Mouse (Mus musculus) heart, embryonic 12.5 days (tissue): ENCODE measurements at regions not wholly inside any gene's neighbourhood (a gene's known extent, or its start where the extent isn't known, plus 50 kb on each side); places are given as distances from the start of the nearest gene placed in this dataset.
A peak's percentile ranks its signal among the peaks of the same experiment; 100 is the strongest.

ENCODE experiments used
- ATAC-seq: fragments of 200-750 bp; cut with Nextera tagmentation; 2 replicates; pipeline ENCODE4 v1.8.0; 2017; ENCODE audit warnings: moderate TSS enrichment, moderate library complexity; ENCODE audit not compliant: insufficient number of reproducible peaks, low FRiP score
- H3K27ac ChIP-seq: fragments of 300-500 bp; sonication (generic); 2 replicates; pipeline ENCODE4 v1.5.1; 2016; ENCODE audit warnings: mild to moderate bottlenecking, moderate library complexity; ENCODE audit not compliant: poor library complexity, severe bottlenecking
- H3K27me3 ChIP-seq: fragments of 300-500 bp; sonication (generic); replicated peaks from 2 replicates; pipeline ENCODE4 v1.6.1; 2016; ENCODE audit warnings: mild to moderate bottlenecking, moderate library complexity
- H3K36me3 ChIP-seq: fragments of 300-500 bp; sonication (generic); 2 replicates; pipeline ENCODE4 v1.6.1; 2016; ENCODE audit warnings: mild to moderate bottlenecking, moderate library complexity
- H3K4me1 ChIP-seq: fragments of 300-500 bp; sonication (generic); replicated peaks from 2 replicates; pipeline ENCODE4 v1.6.1; 2016; ENCODE audit warnings: mild to moderate bottlenecking
- H3K4me2 ChIP-seq: fragments of 300-500 bp; sonication (generic); 2 replicates; pipeline ENCODE4 v1.6.1; 2016; ENCODE audit warnings: mild to moderate bottlenecking, moderate library complexity
- H3K4me3 ChIP-seq: fragments of 300-500 bp; sonication (generic); 2 replicates; pipeline ENCODE4 v1.5.1; 2016; ENCODE audit warnings: mild to moderate bottlenecking
- H3K9ac ChIP-seq: fragments of 300-500 bp; sonication (generic); 2 replicates; pipeline ENCODE4 v1.6.1; 2016; ENCODE audit warnings: mild to moderate bottlenecking, moderate library complexity
- H3K9me3 ChIP-seq: fragments of 300-500 bp; sonication (generic); replicated peaks from 2 replicates; pipeline ENCODE4 v1.6.1; 2016; ENCODE audit warnings: mild to moderate bottlenecking, moderate library complexity
- WGBS: fragments of 180-500 bp; shearing (Covaris S2); methylation state at CpG from one replicate; pipeline ENCODE4 v1.1.7; 2016; 5-methylcytosine and 5-hydroxymethylcytosine counted together

- no peaks in the 10 kb centered on the region for H3K9me3 ChIP-seq
- no peak overlapping the region for H3K27ac ChIP-seq
- no peaks in the 10 kb centered on the region for H3K27me3 ChIP-seq
- no peak overlapping the region for H3K4me3 ChIP-seq
- H3K36me3 ChIP-seq, result no peaks in the 10 kb centered on the region
- H3K9ac ChIP-seq, result no peak overlapping the region
- no peak for ATAC-seq
- no peak overlapping the region for H3K4me2 ChIP-seq
- H3K4me1 ChIP-seq, result peaks cover 48% of the 10 kb centered on the region
- WGBS, result 68% methylated on average over 3 of the region's 3 CpGs
Measured at GRCm38 (mm10) chr12:25165650-25166049, 68.7 kb upstream of the Id2 start.

- H3K27ac ChIP-seq, result no peak overlapping the region
- no peak overlapping the region for H3K4me3 ChIP-seq
- 69% methylated on average over 1 of the region's 1 CpGs for whole genome bisulfite sequencing
- H3K4me1 ChIP-seq, result peaks cover 48% of the 10 kb centered on the region
- no peak for ATAC-seq
- no peak overlapping the region for H3K9ac ChIP-seq
- no peaks in the 10 kb centered on the region for H3K9me3 ChIP-seq
- no peak overlapping the region for H3K4me2 ChIP-seq
- H3K27me3 ChIP-seq, result no peaks in the 10 kb centered on the region
- no peaks in the 10 kb centered on the region for H3K36me3 ChIP-seq
Measured at GRCm38 (mm10) chr12:25164724-25165123, 67.8 kb upstream of the Id2 start.

GRCm38 (mm10) chr12:25163541-25163940 lies 66.6 kb upstream of the Id2 start:
- peaks cover 48% of the 10 kb centered on the region for H3K4me1 ChIP-seq
- WGBS, result 19% methylated on average over 6 of the region's 6 CpGs
- no peak overlapping the region for H3K4me2 ChIP-seq
- H3K9me3 ChIP-seq, result no peaks in the 10 kb centered on the region
- H3K4me3 ChIP-seq, result no peak overlapping the region
- H3K27ac ChIP-seq, result no peak overlapping the region
- no peaks in the 10 kb centered on the region for H3K36me3 ChIP-seq
- H3K27me3 ChIP-seq, result no peaks in the 10 kb centered on the region
- no peak for ATAC-seq
- 0 out of 2 replicates have a peak overlapping the region, but pooled peaks have one; percentile 51 for H3K9ac ChIP-seq

- Histone ChIP-seq H3K4me3 (no peak overlapping the region), H3K9me3 (no peaks in the 10 kb centered on the region), H3K27me3 (no peaks in the 10 kb centered on the region), H3K4me1 (peaks cover 48% of the 10 kb centered on the region), H3K27ac (no peak overlapping the region), H3K36me3 (no peaks in the 10 kb centered on the region), H3K4me2 (no peak overlapping the region), H3K9ac (no peak overlapping the region)
- no peak for ATAC-seq
- WGBS, result 69% methylated on average over 6 of the region's 6 CpGs
Measured at GRCm38 (mm10) chr12:25162843-25163242, 65.9 kb upstream of the Id2 start.

GRCm38 (mm10) chr12:25161939-25162338 lies 65.0 kb upstream of the Id2 start:
- H3K4me3 ChIP-seq, result no peak overlapping the region
- no peak for ATAC-seq
- no peaks in the 10 kb centered on the region for H3K27me3 ChIP-seq
- H3K4me2 ChIP-seq, result no peak overlapping the region
- H3K27ac ChIP-seq, result 0 out of 2 replicates have a peak overlapping the region, but pooled peaks have one; percentile 12
- H3K36me3 ChIP-seq, result no peaks in the 10 kb centered on the region
- WGBS, result 56% methylated on average over 6 of the region's 6 CpGs
- H3K4me1 ChIP-seq, result peaks cover 48% of the 10 kb centered on the region
- H3K9me3 ChIP-seq, result no peaks in the 10 kb centered on the region
- H3K9ac ChIP-seq, result no peak overlapping the region

GRCm38 (mm10) chr12:25160990-25161843 lies 64.3 kb upstream of the Id2 start:
- no peak overlapping the region for H3K4me3 ChIP-seq

GRCm38 (mm10) chr12:25159091-25159490 lies 62.2 kb upstream of the Id2 start:
- Histone ChIP-seq H3K4me1 (peaks cover 37% of the 10 kb centered on the region), H3K9me3 (no peaks in the 10 kb centered on the region), H3K4me3 (no peak overlapping the region), H3K27ac (no peak overlapping the region), H3K4me2 (no peak overlapping the region), H3K9ac (no peak overlapping the region), H3K36me3 (no peaks in the 10 kb centered on the region), H3K27me3 (no peaks in the 10 kb centered on the region)
- WGBS, result 81% methylated on average over 6 of the region's 6 CpGs
- no peak for ATAC-seq

More at GRCm38 (mm10) chr12:25160990-25161843, 64.3 kb upstream of the Id2 start:
- Histone ChIP-seq H3K4me1 (peaks cover 48% of the 10 kb centered on the region), H3K27ac (0 out of 2 replicates have a peak overlapping the region, but pooled peaks have one; percentile 12), H3K4me2 (no peak overlapping the region), H3K27me3 (no peaks in the 10 kb centered on the region), H3K9me3 (no peaks in the 10 kb centered on the region), H3K36me3 (no peaks in the 10 kb centered on the region), H3K9ac (no peak overlapping the region)
- peak; percentile 18; the same call in 1 of the 2 replicates for ATAC-seq
- 63% methylated on average over 15 of the region's 15 CpGs for whole genome bisulfite sequencing

GRCm38 (mm10) chr12:25157238-25157637 lies 60.3 kb upstream of the Id2 start:
- Histone ChIP-seq H3K4me1 (peaks cover 21% of the 10 kb centered on the region), H3K9ac (no peak overlapping the region), H3K9me3 (no peaks in the 10 kb centered on the region), H3K27me3 (no peaks in the 10 kb centered on the region), H3K27ac (no peak overlapping the region), H3K4me3 (no peak overlapping the region), H3K4me2 (no peak overlapping the region), H3K36me3 (no peaks in the 10 kb centered on the region)
- ATAC-seq, result no peak
- WGBS, result 78% methylated on average over 5 of the region's 5 CpGs

GRCm38 (mm10) chr12:25155396-25155795 lies 58.5 kb upstream of the Id2 start:
- Histone ChIP-seq H3K4me1 (peaks cover 6% of the 10 kb centered on the region; the same call in 1 of the 2 replicates), H3K9me3 (no peaks in the 10 kb centered on the region), H3K36me3 (no peaks in the 10 kb centered on the region), H3K4me3 (no peak overlapping the region), H3K9ac (no peak overlapping the region), H3K27me3 (no peaks in the 10 kb centered on the region), H3K4me2 (no peak overlapping the region), H3K27ac (no peak overlapping the region)
- no peak for ATAC-seq
- 60% methylated on average over 9 of the region's 9 CpGs for WGBS

- no peaks in the 10 kb centered on the region for H3K36me3 ChIP-seq
- H3K4me2 ChIP-seq, result no peak overlapping the region
- no peak overlapping the region for H3K4me3 ChIP-seq
- no peak overlapping the region for H3K27ac ChIP-seq
- WGBS, result 78% methylated on average over 6 of the region's 6 CpGs
- H3K27me3 ChIP-seq, result no peaks in the 10 kb centered on the region
- no peaks in the 10 kb centered on the region for H3K9me3 ChIP-seq
- ATAC-seq, result no peak
- no peak overlapping the region for H3K9ac ChIP-seq
- H3K4me1 ChIP-seq, result 0 out of 2 replicates have a peak, but pooled peaks cover 6% of the 10 kb centered on the region
Measured at GRCm38 (mm10) chr12:25148099-25148498, 51.2 kb upstream of the Id2 start.
